Mouse (Mus musculus): ENCODE data around the gene Cox5b.
A peak's percentile ranks its signal among the peaks of the same experiment; 100 is the strongest.

The Cox5b gene

DNA sequence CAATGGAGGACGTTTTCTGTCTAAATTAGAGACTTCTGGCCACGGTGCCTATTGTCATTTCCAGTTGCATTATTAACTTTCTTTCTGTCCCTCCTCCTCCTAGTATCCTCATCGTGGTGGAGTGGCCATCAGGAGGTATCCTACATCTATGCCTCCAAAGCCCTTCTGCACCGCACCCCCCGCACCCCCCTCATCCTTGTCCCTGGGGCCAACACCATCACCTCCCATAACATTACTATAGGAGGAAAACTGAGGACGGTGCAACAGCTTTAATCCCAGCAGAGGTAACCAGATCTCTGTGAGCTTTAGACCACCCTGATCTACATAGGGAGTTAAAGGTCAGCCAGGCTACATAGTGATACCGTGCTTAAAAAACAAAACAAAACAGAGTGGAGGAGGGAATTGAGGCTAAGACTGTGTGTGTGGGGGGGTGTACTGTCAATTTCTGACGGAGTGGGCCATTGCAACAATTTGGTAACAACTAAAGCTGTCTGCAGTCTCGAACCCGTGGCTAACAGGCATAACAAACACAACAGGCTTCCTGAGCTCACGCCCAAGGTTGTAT lies 496 bp upstream of the Cox5b start:
- DNase-seq, result no peak

- no peak for DNase-seq
Measured at GRCm38 (mm10) chr1:36694871-36695270, 3.6 kb downstream of the Cox5b start.

- no peak for DNase-seq
Measured at GRCm38 (mm10) chr1:36696411-36696810, 5.2 kb downstream of the Cox5b start.

DNA sequence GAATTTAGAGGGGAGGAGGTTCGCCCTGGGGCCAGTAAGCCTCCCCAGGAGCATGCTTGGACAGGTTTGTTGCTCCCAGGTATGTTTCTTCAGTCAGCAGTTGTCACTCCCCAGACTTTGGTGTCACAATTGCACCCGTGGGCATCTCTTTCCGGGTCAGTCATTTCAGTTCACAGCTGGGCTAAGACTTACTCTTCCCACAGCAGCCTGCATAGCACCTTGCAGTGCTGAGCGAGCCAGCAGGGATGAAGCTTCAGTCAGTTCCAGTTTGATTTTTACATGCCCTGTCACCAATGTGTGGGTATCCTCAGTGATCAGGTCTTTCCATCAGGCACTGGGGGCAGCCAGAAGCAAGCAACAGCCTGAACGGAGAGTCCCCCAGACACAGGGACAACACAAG lies 5.8 kb downstream of the Cox5b start:
- DNase-seq, result no peak

DNA sequence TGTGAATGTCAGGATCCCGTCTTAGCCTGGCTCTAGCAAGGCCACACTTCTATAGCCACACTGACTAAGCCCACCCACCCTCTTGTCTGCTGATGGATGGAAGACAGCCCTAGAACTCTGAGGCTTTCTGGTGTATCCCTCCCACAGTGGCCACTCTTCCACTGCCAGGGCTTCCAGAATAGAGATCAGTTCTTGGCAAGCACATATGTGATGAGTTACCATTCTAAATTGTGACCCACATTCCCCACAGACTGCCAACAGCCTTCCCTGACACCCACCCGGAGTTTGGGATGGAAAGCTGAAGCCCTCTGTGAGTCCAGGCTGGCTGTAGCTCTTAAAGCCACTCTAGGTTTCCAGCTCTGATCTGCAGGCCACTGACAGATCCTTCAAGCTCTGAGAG lies 15.9 kb downstream of the Cox5b start:
- DNase-seq, result peak; percentile 21

- DNase-seq, result peak; percentile 17
Measured at GRCm38 (mm10) chr1:36707797-36708196, 16.5 kb downstream of the Cox5b start.

DNA sequence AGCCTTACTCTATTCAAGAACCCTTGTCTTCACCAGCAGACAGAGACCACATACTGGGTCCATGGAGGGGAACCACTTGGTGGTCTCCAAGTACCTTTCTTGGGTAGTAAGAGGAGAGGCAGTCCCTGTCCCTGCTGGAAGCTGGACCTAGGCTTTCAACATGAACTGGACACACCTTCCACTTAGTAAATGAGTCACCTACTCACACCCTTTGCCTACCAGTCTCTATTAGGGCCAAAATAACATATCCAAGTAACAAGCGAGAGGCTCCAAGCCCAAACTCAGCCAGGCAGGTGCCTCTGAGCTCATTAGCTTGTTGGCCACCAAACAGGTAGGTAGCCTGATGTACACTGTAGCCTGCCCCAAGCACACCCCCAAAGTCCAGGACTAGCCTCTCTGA lies 17.4 kb downstream of the Cox5b start:
- no peak for DNase-seq

GRCm38 (mm10) chr1:36709055-36709853 lies 18.0 kb downstream of the Cox5b start:
- peak; percentile 58 for DNase-seq

GRCm38 (mm10) chr1:36709854-36710280 lies 18.6 kb downstream of the Cox5b start, which contains the start of gene 4933424G06Rik:
4933424G06Rik (plus strand) TSS chr1:36710149.
- DNase-seq, result peak; percentile 99

GRCm38 (mm10) chr1:36711104-36711503 lies 19.9 kb downstream of the Cox5b start:
- DNase-seq, result peak; percentile 21

GRCm38 (mm10) chr1:36714311-36714710 lies 23.1 kb downstream of the Cox5b start, which contains the start of gene Actr1b:
Actr1b (minus strand) TSS chr1:36714422.
- no peak for DNase-seq

DNA sequence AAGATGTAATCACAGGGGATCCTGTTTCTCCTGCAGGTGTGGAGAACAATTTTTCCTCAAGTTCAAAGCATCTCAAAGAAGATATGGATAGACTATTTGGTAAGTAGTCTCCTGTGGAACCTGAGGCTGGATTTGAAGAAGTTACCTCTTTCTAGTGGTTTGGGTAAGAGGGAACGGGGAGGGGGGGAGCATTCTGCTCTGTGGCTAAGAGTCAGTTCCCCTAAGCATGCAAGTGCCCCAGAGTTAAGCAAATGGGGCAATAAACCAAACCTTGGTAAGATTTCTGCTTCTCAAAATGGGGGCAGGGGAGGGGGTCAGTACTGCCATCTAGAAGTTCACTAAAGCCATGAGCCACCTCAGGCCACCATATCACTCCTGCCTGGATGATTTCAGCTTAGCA lies 27.5 kb downstream of the Cox5b start:
- DNase-seq, result no peak

DNA sequence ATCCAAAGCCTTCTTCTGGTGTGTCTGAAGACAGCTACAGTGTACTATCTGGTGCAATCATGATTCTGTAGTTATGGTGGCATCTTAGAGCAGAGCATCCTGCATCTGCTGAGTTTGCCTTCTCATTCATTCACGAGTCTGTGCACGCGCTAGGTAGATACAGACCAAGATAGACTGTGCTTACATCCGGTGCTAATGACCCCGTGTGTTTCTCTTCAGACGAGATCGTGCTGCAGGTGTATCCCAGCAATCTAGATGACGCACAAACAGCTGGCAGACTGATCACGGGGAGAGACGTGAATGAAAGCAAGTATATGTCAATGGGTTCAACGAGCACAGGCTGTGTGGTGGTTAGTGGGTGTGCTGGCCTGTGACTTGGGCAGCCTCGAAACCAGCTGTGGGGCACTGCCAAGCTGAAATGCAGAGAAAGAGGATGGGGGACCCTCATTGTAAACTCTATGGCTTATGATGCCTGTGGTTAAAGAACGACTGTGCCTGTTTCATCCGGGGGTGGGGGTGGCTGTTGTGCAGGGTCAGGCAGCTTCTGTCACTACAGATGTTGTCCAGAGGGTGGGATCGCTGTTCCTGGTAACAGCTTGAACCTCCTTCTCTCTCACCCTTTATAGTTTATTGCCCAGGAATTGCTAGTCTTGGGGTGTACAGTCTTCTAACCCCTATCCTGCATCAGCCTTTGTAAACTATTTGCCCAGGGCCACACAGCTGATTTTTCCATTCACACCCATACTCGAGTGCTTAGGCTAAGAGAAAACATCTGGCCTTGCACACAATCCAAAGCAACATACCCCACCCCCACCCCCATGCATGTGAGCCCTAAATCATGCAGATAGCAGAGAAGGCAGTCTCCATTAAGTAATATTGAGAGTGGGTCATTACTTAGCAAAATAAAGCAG lies 32.2 kb downstream of the Cox5b start:
- DNase-seq, result no peak

DNA sequence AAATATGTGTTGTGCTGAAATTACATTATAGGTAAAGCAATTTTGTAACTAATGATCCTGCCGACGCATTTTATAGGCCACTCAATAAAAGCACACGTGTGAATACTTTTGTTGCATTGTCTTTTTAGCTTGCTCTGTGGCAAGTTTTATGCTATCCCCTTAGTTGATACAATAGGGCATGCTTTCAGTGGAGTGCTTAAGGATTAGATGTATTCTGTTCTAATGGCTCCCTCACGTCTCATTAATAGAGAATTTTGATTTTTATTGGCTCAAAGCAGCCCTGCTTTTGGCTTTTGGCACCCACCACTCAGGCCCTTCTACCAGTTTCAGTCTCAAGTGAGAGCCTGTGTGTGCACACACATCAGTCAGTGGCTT lies 32.8 kb downstream of the Cox5b start:
- DNase-seq, result no peak

DNA sequence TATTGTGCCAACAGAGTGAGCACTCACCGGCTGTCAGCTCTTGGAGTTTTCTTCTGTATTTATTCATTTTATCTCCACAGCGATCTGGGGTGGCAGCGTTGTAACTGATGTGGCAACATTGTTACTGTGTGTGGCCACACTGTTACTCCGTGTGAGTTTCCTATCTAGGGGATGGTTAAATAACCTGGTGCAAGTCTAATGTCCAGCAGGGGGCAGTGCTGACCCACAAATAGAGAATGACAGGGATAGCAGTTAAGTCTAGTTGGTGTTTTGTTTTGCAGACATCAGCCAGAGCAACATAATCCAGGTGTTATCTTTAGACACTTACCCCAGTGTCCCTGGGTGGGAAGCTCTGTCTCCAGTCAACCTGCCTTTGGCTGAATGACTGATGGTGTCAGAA lies 46.1 kb downstream of the Cox5b start:
- DNase-seq, result peak; percentile 84

GRCm38 (mm10) chr1:36739231-36739630 lies 48.0 kb downstream of the Cox5b start:
- DNase-seq, result no peak

- no peak for DNase-seq
Measured at GRCm38 (mm10) chr1:36743046-36743445, 51.8 kb downstream of the Cox5b start.
